Mouse (Mus musculus): ENCODE data around the gene Grin2a.
"Not testable (repeated sequence)": the region's sequence is repeated elsewhere in the genome, so short reads cannot be mapped to it uniquely, and the experiment has no call there.

The Grin2a gene

DNA sequence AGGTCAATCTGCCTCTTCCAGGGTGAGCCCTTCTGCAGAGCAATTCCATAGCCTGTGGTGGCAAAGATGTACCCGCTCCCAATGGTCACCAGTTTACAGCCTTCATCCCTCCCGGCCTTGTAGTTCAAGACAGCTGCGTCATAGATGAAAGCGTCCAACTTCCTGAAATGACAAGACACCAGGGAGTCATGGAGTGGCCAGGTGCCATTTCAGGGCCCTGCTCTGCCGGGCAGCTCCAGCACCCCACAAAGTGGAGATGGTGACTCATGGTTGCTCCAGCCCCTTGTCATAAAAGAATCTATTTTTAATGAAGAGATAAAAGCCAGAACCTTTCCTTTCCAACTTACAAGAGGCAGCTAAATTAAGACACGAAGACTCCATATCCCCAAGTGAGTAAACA lies 382.8 kb downstream of the Grin2a start:
- DNase-seq = not testable (repeated sequence)

GRCm38 (mm10) chr16:9607432-9607831 lies 387.9 kb downstream of the Grin2a start:
- DNase-seq = no peak

- no peak for DNase-seq
These were observed 391.4 kb downstream of the Grin2a start for GRCm38 (mm10) chr16:9603983-9604382.

DNA sequence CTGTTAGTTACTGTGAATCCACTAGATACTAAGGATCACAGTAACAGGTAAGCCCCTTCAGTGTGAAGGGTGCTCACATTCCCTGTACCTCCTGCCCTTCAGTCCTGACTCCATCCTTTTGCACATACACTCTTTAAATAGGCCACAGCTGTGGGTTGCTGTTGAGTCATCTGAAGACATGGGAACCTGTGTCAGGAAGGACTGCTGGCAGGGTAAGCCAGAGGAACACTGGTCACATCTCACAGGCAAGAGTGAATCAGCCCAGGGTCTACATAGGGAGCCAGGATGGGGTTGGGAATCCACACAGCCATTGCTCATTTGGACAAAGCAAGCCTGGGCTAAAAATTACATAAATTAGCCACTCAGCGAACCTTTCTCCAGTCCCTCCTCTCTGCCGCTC lies 392.8 kb downstream of the Grin2a start:
- no peak for DNase-seq

DNA sequence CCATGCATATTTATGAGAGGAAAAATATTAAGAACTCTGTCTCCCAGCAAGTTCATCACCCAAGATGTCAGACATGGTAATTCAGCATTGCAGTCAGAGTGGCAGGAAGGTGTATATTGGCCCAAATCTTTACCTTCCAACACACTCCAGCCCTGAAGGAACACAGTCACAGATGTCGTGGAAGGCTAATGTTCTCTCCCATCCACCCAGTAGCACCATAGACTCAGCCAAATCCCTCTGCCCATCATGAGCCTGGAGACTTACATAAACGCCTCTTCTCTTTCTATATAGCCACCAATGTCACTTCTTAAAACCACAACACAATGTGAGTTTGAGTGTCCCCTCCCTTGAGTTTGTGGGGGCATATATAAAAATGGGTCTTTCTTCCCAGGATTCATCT lies 406.2 kb downstream of the Grin2a start:
- no peak for DNase-seq

- peak in 1 of 2 experiments; percentile 17 for DNase-seq
These were observed 406.9 kb downstream of the Grin2a start for GRCm38 (mm10) chr16:9588431-9588830.

DNA sequence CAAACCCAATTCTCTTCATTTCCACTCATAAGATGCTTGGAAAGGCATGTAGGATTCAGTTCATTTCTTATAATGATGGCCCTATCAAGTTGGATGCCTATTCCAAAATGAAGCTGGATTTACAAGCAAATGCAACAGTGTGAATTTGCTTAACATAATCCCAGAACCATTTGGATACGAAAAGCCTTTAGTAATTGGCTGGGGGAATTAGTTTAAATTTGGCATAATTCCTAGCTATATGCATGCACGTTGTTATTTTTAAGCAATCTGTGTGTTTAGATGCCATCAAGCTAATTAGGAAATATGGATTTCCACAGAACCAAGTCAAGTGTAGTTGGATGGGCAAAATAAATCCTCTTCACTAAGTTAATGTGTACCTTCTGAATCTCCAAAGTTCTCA lies 411.4 kb downstream of the Grin2a start:
- DNase-seq = no peak

GRCm38 (mm10) chr16:9571793-9572192 lies 423.6 kb downstream of the Grin2a start:
- DNase-seq = no peak

- no peak for DNase-seq
These were observed 428.1 kb downstream of the Grin2a start for GRCm38 (mm10) chr16:9567286-9567685.

- no peak for DNase-seq
These were observed 433.5 kb downstream of the Grin2a start for GRCm38 (mm10) chr16:9561816-9562215.

DNA sequence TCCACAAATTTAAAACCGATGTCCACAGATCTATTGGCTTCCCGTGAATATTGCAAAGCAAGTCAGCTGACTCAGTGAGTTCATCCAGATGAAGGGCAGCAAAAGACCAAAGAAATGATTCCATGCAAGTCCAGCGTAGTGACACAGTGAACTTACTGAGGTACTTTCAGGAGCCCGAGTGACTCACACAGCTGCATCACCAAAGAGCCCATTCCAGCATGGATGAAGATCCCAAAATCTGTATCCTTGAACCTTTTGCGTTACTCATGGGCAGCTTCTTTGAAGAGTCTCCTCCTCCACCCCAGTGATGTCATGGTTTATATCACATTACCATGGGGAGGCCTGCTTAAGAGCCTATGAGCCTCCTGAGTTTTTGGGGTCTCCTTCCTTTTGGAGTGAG lies 460.2 kb downstream of the Grin2a start:
- DNase-seq = no peak

DNA sequence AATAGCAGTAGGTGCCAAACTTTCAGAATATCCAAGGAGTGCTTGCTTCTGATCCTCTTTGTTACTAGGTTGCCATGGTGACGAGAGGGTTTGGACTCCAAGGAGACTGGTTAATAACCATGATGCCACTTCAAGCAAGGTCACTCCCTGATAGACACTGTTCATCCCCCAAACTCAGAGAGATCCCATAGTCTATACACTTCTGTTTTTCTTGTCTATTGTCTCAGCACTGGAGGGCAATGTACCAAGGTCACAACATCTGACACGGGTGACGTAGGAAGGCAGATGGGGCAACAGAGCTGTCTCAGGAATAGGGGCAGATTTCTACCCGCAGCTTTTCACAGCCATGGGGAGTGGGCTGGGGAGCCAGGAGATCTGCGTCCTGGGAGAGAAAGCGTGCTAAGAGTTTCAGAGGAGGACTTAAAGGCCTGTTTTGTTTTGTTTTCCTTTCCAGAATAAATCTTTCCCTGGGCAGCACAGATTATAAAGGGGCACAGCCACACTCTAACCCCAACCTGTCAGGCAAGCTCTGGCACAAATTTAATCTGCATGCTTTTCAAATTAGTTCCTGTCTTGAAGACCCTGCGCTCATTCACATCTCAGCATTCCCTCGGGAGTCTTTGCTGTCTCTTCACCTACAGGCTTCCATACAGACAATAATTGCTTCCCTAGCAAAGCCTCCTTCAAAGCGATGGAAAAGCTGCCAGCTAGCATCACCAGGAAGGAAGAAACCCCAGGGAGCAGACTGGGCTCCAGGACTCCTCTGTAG lies 461.6 kb downstream of the Grin2a start:
- DNase-seq = no peak

DNA sequence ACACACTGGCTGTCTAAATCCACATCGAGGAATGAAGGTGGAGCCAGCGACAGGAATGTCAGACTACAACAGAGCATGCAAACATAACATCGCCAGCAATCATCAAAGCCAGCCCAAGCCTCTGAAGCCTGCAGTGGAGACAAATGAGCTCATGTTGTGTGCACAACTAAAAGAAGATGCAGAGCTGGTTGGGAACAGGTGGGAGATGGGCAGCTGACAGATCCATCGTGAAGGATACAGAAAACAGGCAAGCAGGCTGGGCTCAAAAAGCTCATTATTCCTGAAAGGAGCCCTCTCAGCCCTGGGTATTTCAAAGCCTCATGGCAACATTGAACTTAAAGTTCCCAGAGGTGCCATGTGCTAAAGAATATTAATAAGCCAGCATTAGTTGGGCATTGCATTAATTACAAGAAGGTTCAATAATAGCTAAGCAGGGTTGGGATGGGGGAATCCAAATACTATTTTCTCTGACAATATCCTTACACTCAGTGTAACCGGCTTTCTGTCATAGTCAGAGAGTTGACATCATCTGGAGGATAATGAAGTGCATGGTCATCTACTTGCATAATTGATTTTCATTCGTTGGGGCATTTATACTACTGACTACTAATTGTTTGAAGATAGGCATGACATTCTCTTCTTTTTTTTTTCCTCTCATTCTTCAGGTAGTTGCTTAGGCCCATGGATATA lies 462.4 kb downstream of the Grin2a start:
- no peak for DNase-seq

- DNase-seq = no peak
These were observed 468.1 kb downstream of the Grin2a start for GRCm38 (mm10) chr16:9527214-9527613.

GRCm38 (mm10) chr16:9523314-9523713 lies 472.0 kb downstream of the Grin2a start:
- DNase-seq = no peak
